In genomic region chr1:184810780-184811575, GRCm38 (mm10) we compare ENCODE assay signal across 8 mouse cellular contexts. TPM values are rescaled to one million over a fixed set of nuclear protein-coding genes. Genes with fewer than 3 reads are reported as not detected.
DNase-seq lines count a peak whose midpoint lies in the region; ATAC-seq and TF ChIP-seq lines count a peak whose summit lies in the region.

Marc1 (minus strand) TSS chr1:184811313.

- ATAC-seq in megakaryocyte, adult 5-6 weeks (ENCODE audit: poor library complexity, severe bottlenecking): no peak
- ATAC-seq in hindbrain, embryonic 12.5 days (ENCODE audit: low FRiP score): peak; percentile 52; the same call in 1 of the 2 replicates
- no peak; the same call in 1 of the 2 replicates for ATAC-seq in limb, embryonic 14.5 days (ENCODE audit: low FRiP score, low read depth)

- no peak within 1 kb of the TSS for H3K27ac ChIP-seq in hindbrain, embryonic 12.5 days
- H3K27ac ChIP-seq in limb, embryonic 14.5 days (replicated peaks; ENCODE audit: low read depth, low read length): no peak within 1 kb of the TSS

- no peak for DNase-seq in limb, embryonic 14.5 days (ENCODE audit: low spot score)
- peak; percentile 25 for DNase-seq in retina, postnatal 1 day
- no peak for DNase-seq in MN1 (ENCODE audit: low spot score)
- no peak for DNase-seq in cerebellum, postnatal 36 days
- DNase-seq in urinary bladder, postnatal 4 days (ENCODE audit: low spot score in 2 of 2): no peak

- H3K4me2 ChIP-seq in hindbrain, embryonic 12.5 days (replicated peaks): peak within 1 kb of the TSS; percentile 60
- peak within 1 kb of the TSS; percentile 61 for H3K4me2 ChIP-seq in limb, embryonic 14.5 days (replicated peaks; ENCODE audit: low read depth, low read length, severe bottlenecking)

- H3K4me1 ChIP-seq in megakaryocyte, embryonic 14.5 days: peaks cover 28% of the 10 kb centered on the region
- peaks cover 13% of the 10 kb centered on the region for H3K4me1 ChIP-seq in hindbrain, embryonic 12.5 days
- peaks cover 7% of the 10 kb centered on the region; the same call in 1 of the 2 replicates for H3K4me1 ChIP-seq in limb, embryonic 14.5 days (ENCODE audit: control insufficient read depth, insufficient read depth, low read length)

- H3K36me3 ChIP-seq in megakaryocyte, embryonic 14.5 days (replicated peaks; ENCODE audit: low read length): peaks cover 28% of the 10 kb centered on the region
- H3K36me3 ChIP-seq in hindbrain, embryonic 12.5 days: no peaks in the 10 kb centered on the region
- H3K36me3 ChIP-seq in limb, embryonic 14.5 days (ENCODE audit: control insufficient read depth, insufficient read depth, low read length): peaks cover 8% of the 10 kb centered on the region; the same call in 1 of the 2 replicates

- peak within 1 kb of the TSS; percentile 47 for H3K9ac ChIP-seq in hindbrain, embryonic 12.5 days
- peak within 1 kb of the TSS; percentile 40 for H3K9ac ChIP-seq in limb, embryonic 14.5 days (ENCODE audit: low read depth, low read length, severe bottlenecking)

- H3K27me3 ChIP-seq in megakaryocyte, embryonic 14.5 days (replicated peaks): peaks cover 7% of the 10 kb centered on the region
- peaks cover 30% of the 10 kb centered on the region for H3K27me3 ChIP-seq in hindbrain, embryonic 12.5 days
- peaks cover 17% of the 10 kb centered on the region for H3K27me3 ChIP-seq in limb, embryonic 14.5 days (ENCODE audit: control insufficient read depth, insufficient read depth, low read length)

- H3K4me3 ChIP-seq in megakaryocyte, embryonic 14.5 days (replicated peaks): peak within 1 kb of the TSS; percentile 46
- H3K4me3 ChIP-seq in hindbrain, embryonic 12.5 days: peak within 1 kb of the TSS; percentile 29
- H3K4me3 ChIP-seq in limb, embryonic 14.5 days (replicated peaks; ENCODE audit: low read length): peak within 1 kb of the TSS; percentile 30

- TF ChIP-seq POLR2A in limb, embryonic 14.5 days (IDR thresholded peaks at IDR 0.05; ENCODE audit: borderline replicate concordance, extremely low read depth, insufficient read depth, insufficient read length): no peak

- H3K9me3 ChIP-seq in megakaryocyte, embryonic 14.5 days: no peaks in the 10 kb centered on the region
- no peaks in the 10 kb centered on the region for H3K9me3 ChIP-seq in hindbrain, embryonic 12.5 days (replicated peaks)
- H3K9me3 ChIP-seq in limb, embryonic 14.5 days (ENCODE audit: control insufficient read depth, low read length): no peaks in the 10 kb centered on the region

- 9% methylated on average over 52 of the region's 52 CpGs for WGBS in hindbrain, embryonic 12.5 days
- 7% methylated on average over 50 of the region's 52 CpGs for WGBS in limb, embryonic 14.5 days

RNA-seq across cellular contexts. Expression of gene Marc1, which starts in this region (rescaled TPM):
- not detected in 2 replicates for polyA plus RNA-seq in megakaryocyte, embryonic 14.5 days (2012; ENCODE audit: insufficient read depth, low replicate concordance)
- 0.62 TPM in 1 of 2 replicates, not detected in the other for total RNA-seq in megakaryocyte, adult 5-6 weeks (2015)
- 0.37 TPM in 1 of 2 replicates, not detected in the other for total RNA-seq in megakaryocyte, adult 5-6 weeks (2017)
- not detected in 2 replicates for polyA plus RNA-seq in hindbrain, embryonic 12.5 days (2016; fragmentation: Nextera tagmentation; extraction: Ambion mirVana)
- polyA plus RNA-seq in limb, embryonic 14.5 days (2012; rRNA removed): 0.13 and 0.15 TPM in 2 replicates
- 0.11 TPM in 1 of 2 replicates, not detected in the other for polyA plus RNA-seq in limb, embryonic 14.5 days (2014; fragmentation: Nextera tagmentation; extraction: Ambion mirVana)

Comparison
In these comparisons a context has a peak if more than half of its experiments do, and no peak if none do; other contexts are left out.
1. Peak in ATAC-seq, H3K4me3 ChIP-seq, H3K9ac ChIP-seq and H3K4me2 ChIP-seq in hindbrain, embryonic 12.5 days; RNA of the gene not detected or under 1 TPM.